Mouse (Mus musculus): Measurements from ENCODE around the gene Plek. TPM values are rescaled to one million over a fixed set of nuclear protein-coding genes. Genes with fewer than 3 reads are reported as not detected.

Plek gene
- polyA plus RNA-seq (2015; fragmentation: Nextera tagmentation; extraction: Ambion mirVana): 3.7 and 21.4 TPM in 2 replicates

DNA sequence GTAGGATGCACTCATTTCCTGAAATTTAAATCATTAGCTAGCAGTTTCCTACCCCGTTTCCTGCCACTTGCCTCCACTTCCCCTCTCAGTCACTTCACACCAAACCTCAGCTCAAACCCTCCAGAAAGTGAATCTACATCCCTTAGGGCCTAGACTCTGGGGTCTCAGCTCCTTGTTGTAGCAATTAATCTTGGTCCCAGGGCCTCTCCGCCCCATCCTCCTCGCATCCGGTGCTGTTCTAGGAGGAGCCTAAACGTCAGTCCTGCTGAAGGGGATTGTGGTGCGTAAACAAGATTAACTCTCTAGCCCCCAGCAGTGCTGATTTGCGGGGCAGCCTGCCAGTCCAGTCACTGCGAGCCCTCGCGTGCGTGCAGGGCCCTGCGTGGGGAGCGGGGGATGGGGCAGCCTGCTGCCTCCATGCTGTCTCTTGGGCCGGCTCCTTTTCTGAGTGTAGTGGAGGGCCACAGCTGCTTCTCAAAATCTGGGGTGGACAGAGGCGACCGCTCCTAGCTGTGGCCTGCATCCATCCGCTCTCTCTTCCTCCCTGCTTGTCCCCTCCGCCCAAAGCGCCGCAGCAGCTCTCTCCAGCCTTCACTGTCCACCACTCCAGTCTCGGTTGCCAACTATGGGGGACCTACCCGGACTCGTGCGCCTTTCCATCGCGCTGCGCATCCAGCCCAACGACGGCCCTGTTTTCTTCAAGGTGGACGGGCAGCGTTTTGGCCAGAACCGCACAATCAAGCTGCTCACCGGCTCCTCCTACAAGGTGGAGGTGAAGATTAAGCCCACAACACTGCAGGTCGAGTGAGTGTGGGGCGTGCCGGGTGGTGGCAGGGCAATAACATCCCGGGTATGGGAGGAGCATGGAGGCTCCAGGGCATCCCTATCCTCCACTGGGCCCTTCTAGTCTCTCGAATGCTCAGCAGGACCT, at the start of gene Plek, which contains the start of gene Cnrip1:
TSS of gene Plek (minus strand) at position 837 of the 931 bp plus-strand sequence.
TSS of gene Cnrip1 (plus strand) at position 42 of the 931 bp plus-strand sequence.

DNA sequence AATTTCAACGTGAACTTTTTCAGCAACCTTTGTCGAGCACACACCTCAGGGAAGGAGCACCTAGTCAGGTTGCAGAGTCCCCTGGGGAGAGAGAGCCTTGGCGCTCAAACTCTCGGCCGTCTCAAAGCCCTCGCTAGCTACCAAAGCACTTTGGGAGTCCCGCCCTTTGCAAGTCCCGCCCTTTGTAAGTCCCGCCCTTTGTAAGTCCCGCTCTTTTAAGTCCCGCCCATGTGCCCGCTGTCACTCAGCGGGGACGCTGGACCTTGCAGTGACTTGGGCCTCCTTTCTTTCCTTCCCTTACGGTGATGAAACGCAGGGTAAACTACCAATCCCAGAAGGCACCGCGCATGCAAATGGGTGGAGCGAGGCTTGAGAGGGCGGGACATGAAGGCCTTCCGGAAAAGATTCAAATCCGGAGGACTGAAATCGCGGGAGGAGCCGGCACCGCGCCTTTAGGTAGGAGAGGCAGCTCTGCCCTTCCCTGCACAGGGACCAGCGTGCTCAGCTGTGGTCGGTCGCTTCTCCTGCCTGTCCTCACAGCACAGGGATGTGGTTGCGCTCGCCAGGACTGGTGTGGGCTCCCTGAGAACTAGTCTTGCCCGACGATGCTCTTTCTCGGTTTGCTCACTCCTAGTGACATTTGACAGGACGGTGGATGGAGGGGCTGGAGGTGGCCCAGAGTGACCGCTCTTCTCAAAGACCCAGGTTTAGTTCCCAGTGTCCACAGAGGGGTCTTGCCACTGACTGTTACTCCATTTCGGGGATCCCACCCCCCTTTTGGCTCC, 101.0 kb downstream of the Plek start, which contains the start of gene Fbxo48:
TSS of gene Fbxo48 (plus strand) at position 400 of the 785 bp plus-strand sequence.

Other genes with a start within 250 kb of the Plek start
- gene Fbxo48, start 101.0 kb downstream of the Plek start, polyA plus RNA-seq (2015; fragmentation: Nextera tagmentation; extraction: Ambion mirVana): 0.48 TPM in 2 replicates
- gene Cnrip1, start 795 bp downstream of the Plek start, polyA plus RNA-seq (2015; fragmentation: Nextera tagmentation; extraction: Ambion mirVana): 21.2 and 21.6 TPM in 2 replicates
- gene Ppp3r1, start 106.9 kb upstream of the Plek start, polyA plus RNA-seq (2015; fragmentation: Nextera tagmentation; extraction: Ambion mirVana): 77.3 and 96.3 TPM in 2 replicates
- gene Wdr92, start 129.7 kb upstream of the Plek start, polyA plus RNA-seq (2015; fragmentation: Nextera tagmentation; extraction: Ambion mirVana): 11.5 and 11.6 TPM in 2 replicates
- 56.8 and 63.4 TPM in 2 replicates for gene Pno1, start 159.2 kb upstream of the Plek start, polyA plus RNA-seq (2015; fragmentation: Nextera tagmentation; extraction: Ambion mirVana)
- 88.0 and 102 TPM in 2 replicates for gene C1d, start 205.2 kb upstream of the Plek start, polyA plus RNA-seq (2015; fragmentation: Nextera tagmentation; extraction: Ambion mirVana)

Data from urinary bladder, postnatal 0 days (tissue).